Mouse (Mus musculus): Measurements from ENCODE around the gene Tmem116. TPM values are rescaled to one million over a fixed set of nuclear protein-coding genes. Genes with fewer than 3 reads are reported as not detected.
A peak's percentile ranks its signal among the peaks of the same experiment; 100 is the strongest.

Tmem116 gene
- total RNA-seq, 1 experiment = 3.0 TPM

DNA sequence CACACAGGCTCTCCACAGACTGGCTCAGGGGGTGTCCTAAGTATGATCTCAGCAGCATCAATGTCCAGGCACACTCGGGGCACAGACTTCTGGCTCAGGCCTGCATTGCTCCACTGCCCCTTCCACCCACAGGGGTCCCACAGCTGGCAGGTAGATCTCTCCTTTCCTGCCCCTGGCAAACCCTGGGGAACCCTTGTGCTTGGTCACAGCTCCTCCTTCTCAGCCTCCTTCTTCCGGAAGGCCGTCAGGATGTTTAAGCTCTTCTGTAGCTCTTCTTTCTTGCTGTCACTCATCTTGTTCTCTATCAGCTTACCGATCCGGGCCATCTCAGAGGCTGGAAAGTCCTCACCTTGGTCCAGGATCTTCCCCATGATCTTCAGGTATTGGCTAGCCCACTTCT, 6.8 kb upstream of the Tmem116 start:
- in situ Hi-C loops (cut with MboI; ENCODE audit: low sequenced_read_pairs in 2 of 2, unreplicated experiment in 2 of 2) = no loop called here
- H3K36me3 ChIP-seq (ENCODE audit: control insufficient read depth, insufficient read depth, low read length, poor library complexity, severe bottlenecking) = peaks cover 63% of the 10 kb centered on the region
- H3K27ac ChIP-seq (ENCODE audit: insufficient read depth, low read depth, low read length, poor library complexity, severe bottlenecking) = no peak overlapping the region
- H3K9me3 ChIP-seq (ENCODE audit: control insufficient read depth, insufficient read depth, low read depth, low read length) = no peaks in the 10 kb centered on the region
- H3K4me3 ChIP-seq (ENCODE audit: insufficient read depth in 1 of 2, low read depth in 1 of 2, low read length in 2 of 2, poor library complexity in 1 of 2, severe bottlenecking in 1 of 2) = no peak overlapping the region
- DNase-seq (ENCODE audit: low read depth, low spot score) = no peak
- H3K9ac ChIP-seq (ENCODE audit: insufficient read depth, low read depth, low read length, poor library complexity, severe bottlenecking) = no peak overlapping the region
- no peak for TF ChIP-seq CHD2 (IDR thresholded peaks at IDR 0.05; ENCODE audit: low read depth, low read length)
- no peak for TF ChIP-seq MAFK (IDR thresholded peaks at IDR 0.05; ENCODE audit: insufficient read depth, low read depth, low read length)
- no peak for TF ChIP-seq ZC3H11A (IDR thresholded peaks at IDR 0.05; ENCODE audit: borderline replicate concordance, low read depth, low read length)
- no peak for TF ChIP-seq ZNF384 (IDR thresholded peaks at IDR 0.05; ENCODE audit: low read depth, low read length)
- TF ChIP-seq HCFC1 (IDR thresholded peaks at IDR 0.05; ENCODE audit: borderline replicate concordance, insufficient read depth, low read length) = no peak
- H3K4me1 ChIP-seq (ENCODE audit: control insufficient read depth in 2 of 2, insufficient read depth in 2 of 2, low read length in 2 of 2, poor library complexity in 1 of 2) = 0 out of 4 replicates have a peak, but pooled peaks cover 0 to 2% of the 10 kb centered on the region in 2 experiments

DNA sequence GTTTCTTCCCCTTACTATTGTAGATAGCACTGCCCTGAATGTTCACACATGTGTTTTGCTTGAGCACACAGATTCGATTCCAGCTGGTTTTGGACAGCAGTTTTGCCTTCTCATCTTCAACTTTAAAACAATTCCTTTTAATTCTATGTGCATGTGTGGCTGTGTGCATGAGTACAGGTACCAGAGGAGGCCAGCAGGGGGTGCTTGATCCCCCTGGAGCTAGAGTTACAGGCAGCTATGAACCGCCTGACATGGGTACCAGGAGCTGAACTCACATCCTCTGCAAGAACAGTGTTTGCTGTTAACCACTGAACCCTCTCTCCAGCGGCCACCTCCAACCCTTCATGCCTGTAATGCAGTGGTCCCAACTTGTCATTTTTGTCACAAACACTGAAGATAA, 3.2 kb upstream of the Tmem116 start:
- Histone ChIP-seq H3K4me3 (ENCODE audit: insufficient read depth in 1 of 2, low read depth in 1 of 2, low read length in 2 of 2, poor library complexity in 1 of 2, severe bottlenecking in 1 of 2) (no peak overlapping the region), H3K4me1 (ENCODE audit: control insufficient read depth in 2 of 2, insufficient read depth in 2 of 2, low read length in 2 of 2, poor library complexity in 1 of 2) (peaks cover 2 to 4% of the 10 kb centered on the region in 2 experiments; a peak in 1 of 4 replicates), H3K27ac (ENCODE audit: insufficient read depth, low read depth, low read length, poor library complexity, severe bottlenecking) (no peak overlapping the region), H3K9me3 (ENCODE audit: control insufficient read depth, insufficient read depth, low read depth, low read length) (no peaks in the 10 kb centered on the region), H3K36me3 (ENCODE audit: control insufficient read depth, insufficient read depth, low read length, poor library complexity, severe bottlenecking) (peaks cover 46% of the 10 kb centered on the region), H3K9ac (ENCODE audit: insufficient read depth, low read depth, low read length, poor library complexity, severe bottlenecking) (no peak overlapping the region)
- no peak for TF ChIP-seq CHD2 (IDR thresholded peaks at IDR 0.05; ENCODE audit: low read depth, low read length)
- no peak for TF ChIP-seq MAFK (IDR thresholded peaks at IDR 0.05; ENCODE audit: insufficient read depth, low read depth, low read length)
- TF ChIP-seq ZNF384 (IDR thresholded peaks at IDR 0.05; ENCODE audit: low read depth, low read length) = no peak
- TF ChIP-seq ZC3H11A (IDR thresholded peaks at IDR 0.05; ENCODE audit: borderline replicate concordance, low read depth, low read length) = no peak
- no peak for TF ChIP-seq HCFC1 (IDR thresholded peaks at IDR 0.05; ENCODE audit: borderline replicate concordance, insufficient read depth, low read length)
- peak; percentile 59 for DNase-seq (ENCODE audit: low read depth, low spot score)
- in situ Hi-C loops (cut with MboI; ENCODE audit: low sequenced_read_pairs in 2 of 2, unreplicated experiment in 2 of 2) = no loop called here

DNA sequence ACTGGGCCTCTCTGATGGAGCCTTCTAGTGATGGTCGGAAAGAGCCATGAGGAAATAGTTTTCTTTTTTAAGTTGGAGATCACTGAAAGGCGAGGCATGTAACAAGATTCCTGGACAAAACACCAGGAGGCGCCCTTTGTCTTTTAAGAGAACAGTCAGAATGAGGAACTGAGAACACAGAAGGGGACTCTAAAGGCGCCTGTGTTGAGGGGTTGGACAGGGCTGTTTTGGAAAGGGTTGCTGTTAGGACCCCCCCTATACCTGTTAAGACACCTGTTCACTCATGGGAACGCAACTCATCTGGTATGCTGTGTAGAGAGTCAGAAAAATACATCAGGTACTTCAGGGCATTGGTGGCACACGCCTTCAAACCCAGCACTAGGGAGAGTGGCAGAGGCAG, 1.7 kb upstream of the Tmem116 start:
- DNase-seq (ENCODE audit: low read depth, low spot score) = peak; percentile 81
- Histone ChIP-seq H3K4me1 (ENCODE audit: control insufficient read depth in 2 of 2, insufficient read depth in 2 of 2, low read length in 2 of 2, poor library complexity in 1 of 2) (peaks cover 7 to 12% of the 10 kb centered on the region in 2 experiments; a peak in 2 of 4 replicates), H3K4me3 (ENCODE audit: insufficient read depth in 1 of 2, low read depth in 1 of 2, low read length in 2 of 2, poor library complexity in 1 of 2, severe bottlenecking in 1 of 2) (no peak overlapping the region), H3K27ac (ENCODE audit: insufficient read depth, low read depth, low read length, poor library complexity, severe bottlenecking) (no peak overlapping the region), H3K36me3 (ENCODE audit: control insufficient read depth, insufficient read depth, low read length, poor library complexity, severe bottlenecking) (peaks cover 35% of the 10 kb centered on the region), H3K9me3 (ENCODE audit: control insufficient read depth, insufficient read depth, low read depth, low read length) (no peaks in the 10 kb centered on the region), H3K9ac (ENCODE audit: insufficient read depth, low read depth, low read length, poor library complexity, severe bottlenecking) (no peak overlapping the region)
- in situ Hi-C loops (cut with MboI; ENCODE audit: low sequenced_read_pairs in 2 of 2, unreplicated experiment in 2 of 2) = no loop called here
- no peak for TF ChIP-seq HCFC1 (IDR thresholded peaks at IDR 0.05; ENCODE audit: borderline replicate concordance, insufficient read depth, low read length)
- TF ChIP-seq MAFK (IDR thresholded peaks at IDR 0.05; ENCODE audit: insufficient read depth, low read depth, low read length) = no peak
- no peak for TF ChIP-seq ZC3H11A (IDR thresholded peaks at IDR 0.05; ENCODE audit: borderline replicate concordance, low read depth, low read length)
- TF ChIP-seq CHD2 (IDR thresholded peaks at IDR 0.05; ENCODE audit: low read depth, low read length) = no peak
- TF ChIP-seq ZNF384 (IDR thresholded peaks at IDR 0.05; ENCODE audit: low read depth, low read length) = no peak

DNA sequence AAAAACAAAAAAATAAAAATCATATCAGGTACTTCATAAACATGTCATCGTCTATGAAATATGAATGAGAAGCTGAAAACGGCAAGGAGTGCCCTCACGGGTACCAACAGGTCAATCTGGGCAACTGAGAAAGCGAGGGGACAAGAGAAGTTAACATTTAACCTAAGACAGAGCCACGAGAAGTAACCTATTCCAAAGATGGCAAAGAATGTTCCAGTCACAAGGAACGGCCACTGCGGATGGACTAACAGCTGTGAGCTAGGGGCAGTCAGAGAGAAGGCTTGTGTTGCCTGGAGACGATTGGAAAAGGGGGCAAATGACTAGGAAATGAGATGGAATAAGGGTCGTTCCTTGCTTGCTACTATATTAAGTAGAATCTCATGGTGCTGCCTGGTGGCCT, 1.2 kb upstream of the Tmem116 start:
- Histone ChIP-seq H3K36me3 (ENCODE audit: control insufficient read depth, insufficient read depth, low read length, poor library complexity, severe bottlenecking) (peaks cover 30% of the 10 kb centered on the region), H3K9me3 (ENCODE audit: control insufficient read depth, insufficient read depth, low read depth, low read length) (no peaks in the 10 kb centered on the region), H3K27ac (ENCODE audit: insufficient read depth, low read depth, low read length, poor library complexity, severe bottlenecking) (no peak overlapping the region), H3K4me3 (ENCODE audit: insufficient read depth in 1 of 2, low read depth in 1 of 2, low read length in 2 of 2, poor library complexity in 1 of 2, severe bottlenecking in 1 of 2) (no peak overlapping the region), H3K4me1 (ENCODE audit: control insufficient read depth in 2 of 2, insufficient read depth in 2 of 2, low read length in 2 of 2, poor library complexity in 1 of 2) (peaks cover 7 to 12% of the 10 kb centered on the region in 2 experiments; a peak in 2 of 4 replicates), H3K9ac (ENCODE audit: insufficient read depth, low read depth, low read length, poor library complexity, severe bottlenecking) (no peak overlapping the region)
- in situ Hi-C loops (cut with MboI; ENCODE audit: low sequenced_read_pairs in 2 of 2, unreplicated experiment in 2 of 2) = no loop called here
- TF ChIP-seq ZC3H11A (IDR thresholded peaks at IDR 0.05; ENCODE audit: borderline replicate concordance, low read depth, low read length) = no peak
- no peak for TF ChIP-seq ZNF384 (IDR thresholded peaks at IDR 0.05; ENCODE audit: low read depth, low read length)
- TF ChIP-seq MAFK (IDR thresholded peaks at IDR 0.05; ENCODE audit: insufficient read depth, low read depth, low read length) = no peak
- TF ChIP-seq CHD2 (IDR thresholded peaks at IDR 0.05; ENCODE audit: low read depth, low read length) = no peak
- no peak for DNase-seq (ENCODE audit: low read depth, low spot score)

DNA sequence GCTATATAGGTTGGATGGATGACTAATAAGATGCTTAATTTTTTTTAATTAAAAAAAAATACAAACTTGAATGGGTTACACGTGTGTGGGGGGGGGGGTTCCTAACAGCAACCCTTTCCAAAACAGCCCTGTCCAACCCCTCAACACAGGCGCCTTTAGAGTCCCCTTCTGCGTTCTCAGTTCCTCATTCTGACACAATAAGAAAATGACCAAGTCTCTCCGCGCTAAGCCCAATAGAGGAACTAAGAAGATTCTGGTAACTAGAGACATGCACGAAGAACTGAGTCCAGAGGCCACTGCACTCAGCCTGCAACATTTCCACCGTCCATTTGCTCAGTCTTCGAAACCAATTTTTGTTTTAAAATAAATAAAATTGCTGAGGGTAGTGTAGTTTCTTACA, 490 bp upstream of the Tmem116 start:
- Histone ChIP-seq H3K27ac (ENCODE audit: insufficient read depth, low read depth, low read length, poor library complexity, severe bottlenecking) (no peak overlapping the region), H3K9ac (ENCODE audit: insufficient read depth, low read depth, low read length, poor library complexity, severe bottlenecking) (peak overlapping the region; percentile 94), H3K9me3 (ENCODE audit: control insufficient read depth, insufficient read depth, low read depth, low read length) (no peaks in the 10 kb centered on the region), H3K36me3 (ENCODE audit: control insufficient read depth, insufficient read depth, low read length, poor library complexity, severe bottlenecking) (peaks cover 25% of the 10 kb centered on the region), H3K4me3 (ENCODE audit: insufficient read depth in 1 of 2, low read depth in 1 of 2, low read length in 2 of 2, poor library complexity in 1 of 2, severe bottlenecking in 1 of 2) (peak overlapping the region; percentile 74 to 97), H3K4me1 (ENCODE audit: control insufficient read depth in 2 of 2, insufficient read depth in 2 of 2, low read length in 2 of 2, poor library complexity in 1 of 2) (peaks cover 7 to 13% of the 10 kb centered on the region in 2 experiments; a peak in 2 of 4 replicates)
- no peak for DNase-seq (ENCODE audit: low read depth, low spot score)
- TF ChIP-seq ZC3H11A (IDR thresholded peaks at IDR 0.05; ENCODE audit: borderline replicate concordance, low read depth, low read length) (no peak), HCFC1 (IDR thresholded peaks at IDR 0.05; ENCODE audit: borderline replicate concordance, insufficient read depth, low read length) (no peak), ZNF384 (IDR thresholded peaks at IDR 0.05; ENCODE audit: low read depth, low read length) (no peak), CHD2 (IDR thresholded peaks at IDR 0.05; ENCODE audit: low read depth, low read length) (no peak), MAFK (IDR thresholded peaks at IDR 0.05; ENCODE audit: insufficient read depth, low read depth, low read length) (no peak)
- in situ Hi-C loops (cut with MboI; ENCODE audit: low sequenced_read_pairs in 2 of 2, unreplicated experiment in 2 of 2) = no loop called here

All from ES-E14 (cell line).